Mouse (Mus musculus) forebrain, postnatal 0 days (tissue): Measurements from ENCODE around the gene Casp3. TPM values are rescaled to one million over a fixed set of nuclear protein-coding genes. Genes with fewer than 3 reads are reported as not detected.
A peak's percentile ranks its signal among the peaks of the same experiment; 100 is the strongest.

Experiments used
- ATAC-seq: fragments of 200-750 bp; cut with Nextera tagmentation; 2 replicates; pipeline ENCODE4 v1.8.0; 2017; ENCODE audit warnings: mild to moderate bottlenecking, moderate library complexity
- DNase-seq: peaks from one replicate; pipeline ENCODE4 v3.0.0-alpha.2; 2015
- H3K27ac ChIP-seq: fragments of 300-500 bp; sonication (generic); 2 replicates; pipeline ENCODE4 v1.5.1; 2014; ENCODE audit warnings: low read depth, mild to moderate bottlenecking, antibody characterized with exemption, low read length, moderate library complexity, mixed read lengths
- H3K27me3 ChIP-seq: fragments of 300-500 bp; sonication (generic); 2 replicates; pipeline ENCODE4 v1.6.1; 2014; ENCODE audit warnings: mild to moderate bottlenecking, low read length, mixed read lengths; ENCODE audit not compliant: insufficient read depth
- H3K36me3 ChIP-seq: fragments of 300-500 bp; sonication (generic); 2 replicates; pipeline ENCODE4 v1.6.1; 2014; ENCODE audit warnings: mild to moderate bottlenecking, moderate library complexity; ENCODE audit not compliant: insufficient read depth
- H3K4me1 ChIP-seq: fragments of 300-500 bp; sonication (generic); 2 replicates; pipeline ENCODE4 v1.6.1; 2014; ENCODE audit warnings: antibody characterized with exemption; ENCODE audit not compliant: insufficient read depth
- H3K4me2 ChIP-seq: fragments of 300-500 bp; sonication (generic); 2 replicates; pipeline ENCODE4 v1.6.1; 2014; ENCODE audit warnings: low read depth, mild to moderate bottlenecking, moderate library complexity
- H3K4me3 ChIP-seq: fragments of 300-500 bp; sonication (generic); 2 replicates; pipeline ENCODE4 v1.5.1; 2014; ENCODE audit warnings: low read depth, low read length, mixed read lengths
- H3K9ac ChIP-seq: fragments of 300-500 bp; sonication (generic); 2 replicates; pipeline ENCODE4 v1.6.1; 2014; ENCODE audit warnings: mild to moderate bottlenecking
- H3K9me3 ChIP-seq: fragments of 300-500 bp; sonication (generic); 2 replicates; pipeline ENCODE4 v1.6.1; 2016; ENCODE audit warnings: low read length
- CTCF ChIP-seq: sonication (generic); IDR thresholded peaks from 2 replicates; pipeline ENCODE4 v1.5.1; 2016; ENCODE audit warnings: antibody characterized with exemption, control low read depth, low read depth
- WGBS: fragments of 180-500 bp; shearing (Covaris S2); extraction: QIAGEN DNeasy Blood & Tissue Kit; methylation state at CpG from one replicate; pipeline ENCODE4 v1.1.7; 2014; 5-methylcytosine and 5-hydroxymethylcytosine counted together
- polyA plus RNA-seq: library from polyadenylated mRNA; unstranded; fragments of >200 nt; fragmentation: Nextera tagmentation; extraction: Ambion mirVana; gene quantifications from 2 replicates; pipeline ENCODE4 v1.2.1, GENCODE M21; 2015
- total RNA-seq: library from RNA; depleted of rRNA; stranded (reverse); fragments of >200 nt; gene quantifications from 2 replicates; pipeline ENCODE4 v1.2.3, GENCODE M21; 2014

Casp3 gene
- total and polyA plus RNA-seq, 2 experiments from 2014 or later, result 232 to 271 TPM

DNA sequence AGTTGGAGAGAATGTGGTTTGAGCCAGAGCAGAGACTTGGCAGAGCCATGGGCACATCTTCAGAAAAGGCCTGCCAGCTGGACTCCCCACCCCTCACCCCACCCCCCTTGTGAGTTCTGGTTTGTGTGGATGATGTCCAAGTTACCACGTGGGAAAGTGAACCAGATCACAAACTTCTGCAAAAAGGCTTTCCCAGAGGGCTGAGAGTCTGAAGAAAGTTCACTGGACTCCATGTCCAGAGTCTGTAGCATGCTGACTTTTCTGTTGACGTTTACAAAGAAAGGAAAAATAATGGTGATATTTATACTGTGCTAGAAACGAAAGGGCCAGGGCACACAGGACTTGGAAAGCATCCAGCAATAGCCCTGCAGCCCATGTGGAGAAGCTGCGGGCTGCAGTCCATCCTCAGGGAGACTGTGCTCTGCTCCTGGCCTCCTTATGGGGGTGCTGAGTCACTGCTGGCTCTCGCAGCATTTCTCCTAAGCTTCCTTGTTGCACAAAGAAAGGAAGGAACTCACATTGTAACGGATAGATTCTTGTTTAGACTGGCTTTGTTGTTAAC, 22.0 kb downstream of the Casp3 start:
- Histone ChIP-seq H3K4me3 (no peak overlapping the region), H3K27ac (no peak overlapping the region), H3K4me1 (no peaks in the 10 kb centered on the region), H3K36me3 (peaks cover 51% of the 10 kb centered on the region), H3K27me3 (no peaks in the 10 kb centered on the region), H3K9ac (no peak overlapping the region), H3K9me3 (no peaks in the 10 kb centered on the region), H3K4me2 (no peak overlapping the region)
- ATAC-seq, result peak; percentile 73
- DNase-seq, result peak; percentile 58
- WGBS, result 19% methylated on average over 6 of the region's 6 CpGs
- 0 out of 2 replicates have a peak, but pooled peaks have one; percentile 5 for TF ChIP-seq CTCF

- 89% methylated on average over 5 of the region's 5 CpGs for WGBS
Observed at GRCm38 (mm10) chr8:46639852-46640251, 22.8 kb downstream of the Casp3 start.

DNA sequence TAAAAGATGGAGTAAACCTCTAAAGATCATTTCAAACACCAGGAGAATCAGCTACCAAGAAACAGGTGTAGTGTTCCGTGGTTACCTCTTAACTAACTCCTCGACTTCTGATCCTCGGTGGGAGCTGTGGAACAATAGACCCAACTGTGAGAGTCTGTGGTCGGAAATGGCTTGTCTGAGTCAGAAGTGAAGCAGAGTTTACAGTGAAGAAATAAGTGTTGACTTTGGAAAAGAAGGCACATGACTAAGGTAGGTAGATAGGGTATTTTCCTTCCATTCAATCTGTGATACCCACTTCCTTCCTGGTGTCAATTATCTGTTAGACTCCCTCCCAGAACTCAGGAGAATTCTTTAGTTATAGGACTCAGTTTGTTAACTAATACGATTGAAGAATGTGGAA, 24.2 kb downstream of the Casp3 start:
- H3K9ac ChIP-seq, result no peak overlapping the region
- WGBS, result 90% methylated on average over 5 of the region's 5 CpGs
- no peaks in the 10 kb centered on the region for H3K27me3 ChIP-seq
- no peaks in the 10 kb centered on the region for H3K4me1 ChIP-seq
- H3K27ac ChIP-seq, result no peak overlapping the region
- no peak overlapping the region for H3K4me3 ChIP-seq
- DNase-seq (no peak), ATAC-seq (no peak)
- no peak overlapping the region for H3K4me2 ChIP-seq
- H3K9me3 ChIP-seq, result no peaks in the 10 kb centered on the region
- TF ChIP-seq CTCF, result no peak
- peaks cover 30% of the 10 kb centered on the region for H3K36me3 ChIP-seq

More at GRCm38 (mm10) chr8:46639852-46640251, 22.8 kb downstream of the Casp3 start:
- no peak overlapping the region for H3K4me3 ChIP-seq
- peaks cover 44% of the 10 kb centered on the region for H3K36me3 ChIP-seq
- H3K4me2 ChIP-seq, result no peak overlapping the region
- H3K27me3 ChIP-seq, result no peaks in the 10 kb centered on the region
- DNase-seq, result no peak
- no peak overlapping the region for H3K9ac ChIP-seq
- H3K27ac ChIP-seq, result no peak overlapping the region
- no peak for ATAC-seq
- H3K4me1 ChIP-seq, result no peaks in the 10 kb centered on the region
- H3K9me3 ChIP-seq, result no peaks in the 10 kb centered on the region
- no peak for TF ChIP-seq CTCF

GRCm38 (mm10) chr8:46648421-46648820, 31.3 kb downstream of the Casp3 start:
- Histone ChIP-seq H3K27ac (no peak overlapping the region), H3K4me1 (no peaks in the 10 kb centered on the region), H3K4me2 (no peak overlapping the region), H3K4me3 (no peak overlapping the region), H3K9me3 (no peaks in the 10 kb centered on the region), H3K9ac (no peak overlapping the region), H3K27me3 (no peaks in the 10 kb centered on the region), H3K36me3 (no peaks in the 10 kb centered on the region)
- DNase-seq (no peak), ATAC-seq (no peak)
- WGBS, result 94% methylated on average over 4 of the region's 4 CpGs
- no peak for TF ChIP-seq CTCF

- WGBS, result 79% methylated on average over 9 of the region's 9 CpGs
- no peaks in the 10 kb centered on the region for H3K27me3 ChIP-seq
- no peak for ATAC-seq
- H3K4me2 ChIP-seq, result no peak overlapping the region
- H3K9me3 ChIP-seq, result no peaks in the 10 kb centered on the region
- no peak overlapping the region for H3K27ac ChIP-seq
- no peaks in the 10 kb centered on the region for H3K36me3 ChIP-seq
- H3K4me3 ChIP-seq, result no peak overlapping the region
- H3K9ac ChIP-seq, result no peak overlapping the region
- DNase-seq, result no peak
- no peak for TF ChIP-seq CTCF
- no peaks in the 10 kb centered on the region for H3K4me1 ChIP-seq
Observed at GRCm38 (mm10) chr8:46651872-46652271, 34.8 kb downstream of the Casp3 start.

GRCm38 (mm10) chr8:46655919-46656318, 38.8 kb downstream of the Casp3 start:
- H3K4me3 ChIP-seq, result no peak overlapping the region
- no peak for TF ChIP-seq CTCF

GRCm38 (mm10) chr8:46671496-46671895, 54.4 kb downstream of the Casp3 start:
- Histone ChIP-seq H3K9ac (no peak overlapping the region), H3K27me3 (no peaks in the 10 kb centered on the region), H3K4me2 (no peak overlapping the region), H3K4me1 (no peaks in the 10 kb centered on the region), H3K27ac (no peak overlapping the region), H3K9me3 (no peaks in the 10 kb centered on the region), H3K4me3 (no peak overlapping the region), H3K36me3 (no peaks in the 10 kb centered on the region)
- peak; percentile 77 for TF ChIP-seq CTCF
- no peak for ATAC-seq
- DNase-seq, result peak; percentile 69
- WGBS, result 0% methylated on average over 2 of the region's 2 CpGs

More at GRCm38 (mm10) chr8:46655919-46656318, 38.8 kb downstream of the Casp3 start:
- no peaks in the 10 kb centered on the region for H3K36me3 ChIP-seq
- H3K4me1 ChIP-seq, result no peaks in the 10 kb centered on the region
- DNase-seq, result no peak
- H3K9me3 ChIP-seq, result no peaks in the 10 kb centered on the region
- H3K27me3 ChIP-seq, result no peaks in the 10 kb centered on the region
- WGBS, result 79% methylated on average over 2 of the region's 2 CpGs
- H3K9ac ChIP-seq, result no peak overlapping the region
- ATAC-seq, result no peak
- H3K4me2 ChIP-seq, result no peak overlapping the region
- H3K27ac ChIP-seq, result no peak overlapping the region
